Mouse (Mus musculus) bone marrow, adult 2 months (tissue): ENCODE measurements at regions not wholly inside any gene's neighbourhood (a gene's known extent, or its start where the extent isn't known, plus 50 kb on each side); places are given as distances from the start of the nearest gene placed in this dataset.

Experiments used
- H3K27ac ChIP-seq: fragments of 200-500 bp; 2 replicates; pipeline ENCODE4 v1.5.1; 2012; ENCODE audit warnings: low read depth, mild to moderate bottlenecking, control low read depth, inconsistent platforms, low read length; ENCODE audit not compliant: control insufficient read depth, poor library complexity, insufficient read depth
- H3K4me1 ChIP-seq: fragments of 200-500 bp; 2 replicates; pipeline ENCODE4 v1.6.1; 2011; ENCODE audit warnings: low read length; ENCODE audit not compliant: control insufficient read depth, insufficient read depth
- H3K4me3 ChIP-seq: fragments of 200-500 bp; replicated peaks from 2 replicates; pipeline ENCODE3; 2011; ENCODE audit warnings: mild to moderate bottlenecking, low read depth, low read length, control low read depth; ENCODE audit not compliant: control insufficient read depth
- CTCF ChIP-seq: fragments of 200-500 bp; IDR thresholded peaks from 2 replicates; pipeline ENCODE4 v1.5.1; 2011; ENCODE audit warnings: low read length, control low read depth; ENCODE audit not compliant: control insufficient read depth, insufficient read depth
- POLR2A ChIP-seq: fragments of 200-500 bp; IDR thresholded peaks from 2 replicates; pipeline ENCODE4 v1.6.1; 2011; ENCODE audit warnings: low read depth, mild to moderate bottlenecking, control low read depth, low read length, borderline replicate concordance; ENCODE audit not compliant: control insufficient read depth
- WGBS: fragments of 180-500 bp; shearing (Covaris S2); methylation state at CpG from one replicate; pipeline ENCODE4 v1.1.7; 2018; 5-methylcytosine and 5-hydroxymethylcytosine counted together

GRCm38 (mm10) chr15:63067126-63067525 is 777.9 kb downstream of the Gsdmc2 start:
- TF ChIP-seq CTCF (no peak), POLR2A (no peak)
- Histone ChIP-seq H3K4me1 (no peaks in the 10 kb centered on the region), H3K27ac (no peak overlapping the region), H3K4me3 (no peak overlapping the region)
- 78% methylated on average over 3 of the region's 3 CpGs for WGBS

DNA sequence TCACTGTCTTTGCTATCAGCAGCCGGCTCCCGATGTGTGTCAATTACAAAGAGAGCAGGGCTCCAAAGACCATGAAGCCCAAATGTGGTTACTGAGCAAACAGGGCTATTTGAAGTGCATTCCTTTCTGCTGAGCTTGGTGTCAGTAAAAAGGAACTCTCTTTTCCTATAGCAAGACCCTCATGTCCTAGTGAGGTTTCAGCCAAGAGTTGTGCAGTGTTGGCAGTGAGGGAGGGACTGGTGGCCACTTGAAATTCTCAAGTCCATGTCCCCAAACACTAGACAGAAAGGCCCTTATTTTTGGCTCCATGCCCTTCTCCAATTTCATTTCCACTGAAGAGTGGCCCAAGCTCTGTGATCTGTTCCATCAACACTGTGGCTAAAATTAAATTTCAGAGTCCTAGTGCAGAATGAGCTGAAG is 778.9 kb downstream of the Gsdmc2 start:
- no peak for TF ChIP-seq CTCF
- H3K27ac ChIP-seq: no peak overlapping the region
- no peak overlapping the region for H3K4me3 ChIP-seq
- 89% methylated on average over 2 of the region's 2 CpGs for WGBS
- no peaks in the 10 kb centered on the region for H3K4me1 ChIP-seq

DNA sequence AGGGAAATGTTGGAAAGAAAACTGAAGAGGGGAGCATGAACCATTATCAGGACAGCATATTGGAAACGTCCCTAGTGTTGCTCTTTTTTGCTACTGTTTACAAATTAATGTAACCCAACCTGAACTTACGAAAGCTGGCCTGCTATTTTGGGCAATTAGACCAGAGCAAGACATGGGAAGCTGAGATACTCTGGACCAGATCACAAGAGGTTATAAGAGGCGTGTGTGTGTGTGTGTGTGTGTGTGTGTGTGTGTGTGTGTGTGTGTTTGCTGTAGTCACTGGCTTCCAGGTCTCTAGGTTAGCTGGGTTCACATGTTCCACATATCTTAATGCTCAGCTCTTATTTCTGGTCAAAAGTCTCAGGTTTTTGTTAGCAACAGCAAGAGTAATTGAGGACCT is 783.1 kb downstream of the Gsdmc2 start:
- no peak for TF ChIP-seq CTCF
- no peak for TF ChIP-seq POLR2A

DNA sequence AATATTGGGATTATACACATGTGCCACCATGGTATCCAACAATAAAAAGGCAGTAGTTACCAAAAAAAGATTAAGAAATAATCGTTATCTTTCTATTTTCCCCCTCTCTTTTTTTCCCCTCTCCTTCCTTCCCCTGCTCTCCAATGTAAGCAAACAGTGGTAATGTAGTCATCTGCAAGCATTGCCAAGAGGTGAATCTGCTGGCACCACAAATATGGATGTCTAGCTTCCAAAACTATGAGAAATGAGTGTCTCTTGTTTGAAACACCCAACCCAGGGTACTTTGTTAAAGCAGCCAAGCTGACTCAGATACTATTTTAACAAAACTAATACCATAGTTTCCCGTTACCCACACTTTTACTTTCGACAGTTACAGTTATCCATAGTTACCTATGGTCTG is 784.2 kb downstream of the Gsdmc2 start:
- Histone ChIP-seq H3K27ac (no peak overlapping the region), H3K4me3 (no peak overlapping the region), H3K4me1 (no peaks in the 10 kb centered on the region)
- TF ChIP-seq CTCF (no peak), POLR2A (no peak)
- WGBS: 73% methylated on average over 3 of the region's 3 CpGs

More for the DNA sequence above, 783.1 kb downstream of the Gsdmc2 start:
- no peak overlapping the region for H3K27ac ChIP-seq
- H3K4me1 ChIP-seq: no peaks in the 10 kb centered on the region
- H3K4me3 ChIP-seq: no peak overlapping the region
- WGBS: 60% methylated on average over 3 of the region's 3 CpGs

DNA sequence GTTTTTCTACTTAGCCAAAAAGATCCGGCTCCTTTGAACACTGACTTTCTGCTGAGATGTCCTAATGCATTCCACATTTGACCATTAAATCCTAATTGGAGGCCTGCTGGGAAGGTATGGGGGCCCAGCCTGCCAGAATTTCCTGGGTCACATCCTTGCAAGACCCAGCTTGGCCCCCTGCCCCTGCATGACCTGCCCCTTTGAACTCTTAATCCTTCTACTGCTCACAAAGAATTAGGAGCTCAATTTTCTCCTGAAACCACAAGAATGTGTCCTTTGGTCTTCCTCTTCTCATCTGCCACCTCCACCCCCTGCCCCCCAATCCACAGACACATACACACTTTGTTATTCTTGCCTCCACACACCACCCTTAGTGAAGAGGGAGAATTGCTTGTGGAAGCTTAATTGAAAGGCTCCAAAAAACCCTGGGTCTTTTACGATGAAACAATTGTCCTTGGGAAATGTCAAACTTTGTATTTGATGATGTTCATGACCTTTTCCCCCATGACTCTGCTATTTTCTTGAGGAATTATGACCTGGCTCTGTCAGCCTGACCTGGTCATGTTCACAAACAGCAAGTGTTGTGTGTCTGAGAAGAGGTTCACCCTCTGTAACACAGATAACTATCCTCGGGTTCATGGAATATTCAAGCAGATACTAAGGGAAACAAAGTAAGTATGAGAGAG is 792.3 kb downstream of the Gsdmc2 start:
- no peaks in the 10 kb centered on the region for H3K4me1 ChIP-seq
- 83% methylated on average over 3 of the region's 3 CpGs for WGBS
- TF ChIP-seq CTCF (no peak), POLR2A (no peak)
- no peak overlapping the region for H3K27ac ChIP-seq
- no peak overlapping the region for H3K4me3 ChIP-seq

- Histone ChIP-seq H3K27ac (no peak overlapping the region), H3K4me1 (no peaks in the 10 kb centered on the region), H3K4me3 (no peak overlapping the region)
- TF ChIP-seq POLR2A (no peak), CTCF (no peak)
- 90% methylated on average over 1 of the region's 1 CpGs for WGBS
Measured at GRCm38 (mm10) chr15:63050033-63050432, 794.9 kb downstream of the Gsdmc2 start.

DNA sequence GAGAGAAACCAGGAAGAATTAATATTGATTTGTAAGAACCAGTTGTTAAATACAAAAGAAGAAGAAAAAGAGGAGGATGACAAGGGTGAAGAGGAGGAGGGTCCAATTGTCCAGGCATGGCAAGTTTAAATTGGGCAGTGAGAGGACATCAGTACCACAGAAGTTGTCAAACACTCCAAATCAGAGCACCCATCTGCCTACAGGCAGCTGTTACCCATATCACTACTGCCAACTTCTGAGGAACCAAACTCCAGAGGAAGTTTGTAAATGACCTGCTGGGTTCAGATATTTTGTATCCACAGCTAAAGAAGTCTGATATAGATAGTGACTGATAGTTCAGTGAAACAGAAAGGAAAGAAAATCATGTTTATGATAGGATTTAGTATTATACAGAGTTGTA is 802.6 kb downstream of the Gsdmc2 start:
- Histone ChIP-seq H3K27ac (no peak overlapping the region), H3K4me1 (no peaks in the 10 kb centered on the region), H3K4me3 (no peak overlapping the region)
- TF ChIP-seq CTCF: no peak
- no peak for TF ChIP-seq POLR2A

DNA sequence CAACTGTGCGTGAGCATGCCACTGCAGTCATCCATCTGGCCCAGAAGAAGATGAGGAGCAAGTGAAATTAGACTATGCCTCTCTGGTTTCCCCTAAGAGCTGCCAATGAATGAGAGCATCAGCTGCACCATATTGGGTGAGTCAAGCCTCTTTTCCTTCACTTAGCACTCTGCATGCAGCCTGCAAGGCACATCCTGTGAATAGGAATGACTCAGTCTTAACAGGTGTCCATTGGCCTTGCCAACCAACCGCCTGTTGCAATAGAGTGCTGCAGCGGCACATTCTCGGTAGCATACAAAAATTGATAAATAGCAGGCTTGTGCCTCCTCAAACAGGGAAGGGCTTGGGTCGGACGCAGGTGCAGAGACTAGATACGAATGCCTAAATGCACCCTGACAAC is 808.7 kb downstream of the Gsdmc2 start:
- 87% methylated on average over 7 of the region's 7 CpGs for WGBS
- Histone ChIP-seq H3K4me1 (no peaks in the 10 kb centered on the region), H3K27ac (no peak overlapping the region), H3K4me3 (no peak overlapping the region)
- TF ChIP-seq POLR2A (no peak), CTCF (no peak)

GRCm38 (mm10) chr15:63020826-63021225 is 824.2 kb downstream of the Gsdmc2 start:
- TF ChIP-seq CTCF (no peak), POLR2A (no peak)
- no peak overlapping the region for H3K27ac ChIP-seq
- whole genome bisulfite sequencing: 55% methylated on average over 2 of the region's 2 CpGs

More at GRCm38 (mm10) chr15:63020826-63021225, 824.2 kb downstream of the Gsdmc2 start:
- Histone ChIP-seq H3K4me3 (no peak overlapping the region), H3K4me1 (no peaks in the 10 kb centered on the region)
